Comparison of ENCODE assay signal across 8 mouse cellular contexts in the genomic region with DNA sequence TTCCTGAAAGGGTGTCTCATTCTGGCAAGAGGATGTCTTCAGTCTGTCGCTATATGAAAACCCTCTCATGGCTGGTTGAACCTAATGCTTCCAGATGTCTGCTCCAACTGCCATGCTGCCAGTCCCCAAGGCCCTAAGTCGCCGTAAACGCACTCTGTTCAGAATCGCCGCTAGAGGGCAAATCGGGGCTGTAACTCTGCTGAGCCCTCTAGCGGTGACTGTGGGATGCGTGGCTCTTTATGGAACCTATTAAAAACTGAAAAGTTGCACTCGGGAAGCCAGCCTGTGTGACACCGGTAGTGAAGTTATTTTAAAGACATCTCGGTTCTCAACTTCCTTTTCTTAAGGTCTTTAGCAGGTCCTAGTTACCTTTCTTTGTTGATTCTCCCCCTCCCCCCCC. TPM values are rescaled to one million over a fixed set of nuclear protein-coding genes. Genes with fewer than 3 reads are reported as not detected.
A peak's percentile ranks its signal among the peaks of the same experiment; 100 is the strongest.
DNase-seq lines count a peak whose midpoint lies in the region; ATAC-seq and TF ChIP-seq lines count a peak whose summit lies in the region.

No protein-coding gene starts in this region.

- peak overlapping the region; percentile 97 for H3K27ac ChIP-seq in gastrocnemius, adult 2 months

- H3K4me3 ChIP-seq in gastrocnemius, adult 2 months = peak overlapping the region; percentile 97

- intact Hi-C loops in gastrocnemius, adult 2 months (cut with DNase I) = loop anchor here (5.0 to 10.0 kb wide), 3 partner anchors 73 to 145 kb away; no protein-coding TSS in a partner anchor
- intact Hi-C loops in left cerebral cortex, postnatal 14 days (cut with DNase I) = loop anchor here (5.0 kb wide), 3 partner anchors 38 to 132 kb away; a partner anchor contains a TSS

- ATAC-seq in inflammation-experienced regulatory T-cells, adult 6 months = peak; percentile 72
- peak; percentile 74 for ATAC-seq in megakaryocyte-erythroid progenitor cell, adult 5-6 weeks (replicated peaks; ENCODE audit: low FRiP score, low TSS enrichment, poor library complexity, severe bottlenecking)

- DNase-seq in adipocyte (ENCODE audit: low spot score) = peak; percentile 95
- DNase-seq in cerebellum, postnatal 36 days = peak; percentile 81 to 88
- peak; percentile 89 for DNase-seq in gastrocnemius, adult 2 months
- peak; percentile 88 to 92 for DNase-seq in left cerebral cortex, postnatal 14 days (ENCODE audit: low spot score in 2 of 2)
- DNase-seq in right cerebral cortex, postnatal 36 days (ENCODE audit: low spot score in 2 of 2) = peak; percentile 66 to 69
- peak; percentile 76 to 82 for DNase-seq in urinary bladder, postnatal 4 days (ENCODE audit: low spot score in 2 of 2)

- TF ChIP-seq CTCF in gastrocnemius, adult 2 months (IDR thresholded peaks at IDR 0.05) = no peak; the same call in none of the 2 replicates

RNA-seq across cellular contexts. Expression of a gene that starts 1.8 kb away (rescaled TPM):
- 10 to 100 TPM; 18.9 to 19.2 TPM for total RNA-seq in gastrocnemius, adult 2 months (2021)
- 10 to 100 TPM; 15.6 to 28.0 (median 23.6) TPM for polyA plus RNA-seq in inflammation-experienced regulatory T-cells, adult 6 months (2017; shearing (Covaris generic))
- 10 to 100 TPM; 28.6 to 29.5 TPM for total RNA-seq in left cerebral cortex, postnatal 14 days (2021)
- 44.3 and 50.8 TPM in 2 replicates for total RNA-seq in megakaryocyte-erythroid progenitor cell, adult 5-6 weeks (2014; fragmentation: Nextera tagmentation)
- 14.8 and 28.6 TPM in 2 replicates for total RNA-seq in megakaryocyte-erythroid progenitor cell, adult 5-6 weeks (2017)

RNA-seq across cellular contexts. Expression of a gene that starts 38.2 kb away (rescaled TPM):
- 1 to 10 TPM; 1.8 TPM for total RNA-seq in gastrocnemius, adult 2 months (2021)
- 10 to 100 TPM; 13.3 to 13.5 (median 13.4) TPM for polyA plus RNA-seq in inflammation-experienced regulatory T-cells, adult 6 months (2017; shearing (Covaris generic))
- total RNA-seq in left cerebral cortex, postnatal 14 days (2021) = 10 to 100 TPM in 1 of 2 experiments, 1 to 10 TPM in 1; 9.8 to 10.5 TPM
- 27.9 and 34.0 TPM in 2 replicates for total RNA-seq in megakaryocyte-erythroid progenitor cell, adult 5-6 weeks (2014; fragmentation: Nextera tagmentation)
- 30.5 and 52.0 TPM in 2 replicates for total RNA-seq in megakaryocyte-erythroid progenitor cell, adult 5-6 weeks (2017)

Comparison
In these comparisons a context has a peak if more than half of its experiments do, and no peak if none do; other contexts are left out.
1. Peak in every context shown above with its lines: DNase-seq, ATAC-seq, H3K4me3 ChIP-seq and H3K27ac ChIP-seq.